Comparison of ENCODE assay signal across 7 mouse cellular contexts in the genomic region with DNA sequence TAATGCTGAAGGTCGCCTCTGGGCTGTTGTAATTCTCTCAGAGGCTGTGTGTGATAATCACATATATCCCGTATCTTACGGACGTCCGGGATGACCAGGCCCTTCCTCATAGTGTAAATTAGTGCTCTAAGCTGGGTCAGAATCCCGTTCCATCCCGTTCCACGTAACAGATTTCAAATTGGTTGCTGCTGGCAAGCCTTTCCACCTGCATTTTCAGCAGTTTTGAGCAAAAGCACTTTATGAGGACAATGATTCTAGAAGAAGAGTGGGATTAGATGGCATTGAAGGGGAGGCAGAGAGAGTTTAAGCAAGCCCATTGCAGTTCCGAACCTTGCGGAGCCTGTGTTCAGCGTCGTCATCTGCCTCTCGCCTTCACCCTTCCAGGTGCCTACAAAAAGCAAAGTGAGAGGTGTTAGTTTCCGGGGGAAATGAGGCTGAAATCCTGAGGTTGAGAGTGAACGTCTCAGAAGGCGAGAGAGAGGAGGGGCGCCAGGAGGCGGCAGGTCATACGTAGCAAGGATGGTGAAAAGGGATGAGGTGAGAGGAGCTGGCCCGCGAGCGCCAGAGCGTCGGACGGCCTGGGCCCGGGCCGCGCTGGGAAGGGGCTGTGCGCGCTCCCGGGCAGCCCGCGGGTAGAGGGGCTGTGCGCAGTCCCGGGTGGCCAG. TPM values are rescaled to one million over a fixed set of nuclear protein-coding genes. Genes with fewer than 3 reads are reported as not detected.
DNase-seq lines count a peak whose midpoint lies in the region; ATAC-seq and TF ChIP-seq lines count a peak whose summit lies in the region.

No protein-coding gene starts in this region.

- no peaks in the 10 kb centered on the region for H3K27me3 ChIP-seq in lung, embryonic 14.5 days (ENCODE audit: insufficient read depth, low read length)
- H3K27me3 ChIP-seq in intestine, embryonic 14.5 days (replicated peaks; ENCODE audit: control insufficient read depth, insufficient read depth, low read length), result no peaks in the 10 kb centered on the region

- H3K36me3 ChIP-seq in lung, embryonic 14.5 days (ENCODE audit: insufficient read depth), result peaks cover 7% of the 10 kb centered on the region; the same call in 1 of the 2 replicates
- peaks cover 10% of the 10 kb centered on the region; the same call in 1 of the 2 replicates for H3K36me3 ChIP-seq in intestine, embryonic 14.5 days (ENCODE audit: control insufficient read depth, insufficient read depth, low read length)

- H3K4me3 ChIP-seq in lung, embryonic 14.5 days (ENCODE audit: low read depth, low read length), result peak overlapping the region; percentile 61
- H3K4me3 ChIP-seq in intestine, embryonic 14.5 days (ENCODE audit: low read depth, low read length), result peak overlapping the region; percentile 70

- no peaks in the 10 kb centered on the region for H3K4me1 ChIP-seq in lung, embryonic 14.5 days (ENCODE audit: insufficient read depth)
- peaks cover 5% of the 10 kb centered on the region; the same call in 1 of the 2 replicates for H3K4me1 ChIP-seq in intestine, embryonic 14.5 days (replicated peaks; ENCODE audit: control insufficient read depth, insufficient read depth, low read length)

- TF ChIP-seq CTCF in lung, embryonic 14.5 days (IDR thresholded peaks at IDR 0.05; ENCODE audit: low read depth), result no peak

- peak overlapping the region; percentile 71 for H3K9ac ChIP-seq in lung, embryonic 14.5 days
- peak overlapping the region; percentile 83 for H3K9ac ChIP-seq in intestine, embryonic 14.5 days (ENCODE audit: low read length)

- 1% methylated on average over 29 of the region's 35 CpGs for WGBS in lung, embryonic 14.5 days
- 1% methylated on average over 35 of the region's 35 CpGs for WGBS in intestine, embryonic 14.5 days

- no peaks in the 10 kb centered on the region for H3K9me3 ChIP-seq in lung, embryonic 14.5 days (ENCODE audit: low read depth, low read length)
- no peaks in the 10 kb centered on the region for H3K9me3 ChIP-seq in intestine, embryonic 14.5 days (ENCODE audit: control insufficient read depth, low read length)

- H3K4me2 ChIP-seq in lung, embryonic 14.5 days, result peak overlapping the region; percentile 79
- H3K4me2 ChIP-seq in intestine, embryonic 14.5 days (ENCODE audit: low read length), result peak overlapping the region; percentile 84

- peak overlapping the region; percentile 85 for H3K27ac ChIP-seq in lung, embryonic 14.5 days (ENCODE audit: low read depth)
- peak overlapping the region; percentile 81 for H3K27ac ChIP-seq in intestine, embryonic 14.5 days (ENCODE audit: low read depth)

- peak; percentile 51 for DNase-seq in lung, embryonic 14.5 days
- DNase-seq in lung, postnatal 4 days, result no peak
- DNase-seq in R1 (ENCODE audit: low read depth, low spot score), result peak; percentile 81
- peak; percentile 22 for DNase-seq in fibroblast of lung, adult 2 months (ENCODE audit: low read depth)
- DNase-seq in intestine, embryonic 14.5 days (ENCODE audit: low spot score), result no peak
- no peak for DNase-seq in cerebellum, adult 11-12 months

- no peak; the same call in 1 of the 2 replicates for ATAC-seq in lung, embryonic 14.5 days (ENCODE audit: insufficient read depth)
- ATAC-seq in intestine, embryonic 14.5 days (replicated peaks; ENCODE audit: low FRiP score, low TSS enrichment, low read depth), result peak; percentile 83; the same call in 1 of the 2 replicates
- 0 out of 2 replicates have a peak, but pooled peaks have one; percentile 15 for ATAC-seq in monocyte, adult 5-6 weeks (replicated peaks; ENCODE audit: insufficient number of reproducible peaks, low FRiP score, low TSS enrichment, poor library complexity, severe bottlenecking)

RNA-seq across cellular contexts. Expression of a gene that starts 0.5 kb away (rescaled TPM):
- 19.3 and 19.8 TPM in 2 replicates for polyA plus RNA-seq in lung, embryonic 14.5 days (2014; fragmentation: Nextera tagmentation; extraction: Ambion mirVana)
- 16.8 and 17.8 TPM in 2 replicates for polyA plus RNA-seq in intestine, embryonic 14.5 days (2014; fragmentation: Nextera tagmentation; extraction: Ambion mirVana)
- total RNA-seq in monocyte, adult 5-6 weeks (2017), result 16.8 to 28.8 TPM (median 20.6 TPM) in 3 replicates

RNA-seq across cellular contexts. Expression of a gene that starts 35.8 kb away (rescaled TPM):
- polyA plus RNA-seq in lung, embryonic 14.5 days (2014; fragmentation: Nextera tagmentation; extraction: Ambion mirVana), result 71.6 and 77.8 TPM in 2 replicates
- 65.0 and 66.8 TPM in 2 replicates for polyA plus RNA-seq in intestine, embryonic 14.5 days (2014; fragmentation: Nextera tagmentation; extraction: Ambion mirVana)
- 186 to 334 TPM (median 275 TPM) in 3 replicates for total RNA-seq in monocyte, adult 5-6 weeks (2017)

RNA-seq across cellular contexts. Expression of a gene that starts 36.3 kb away (rescaled TPM):
- 46.1 and 49.3 TPM in 2 replicates for polyA plus RNA-seq in lung, embryonic 14.5 days (2014; fragmentation: Nextera tagmentation; extraction: Ambion mirVana)
- polyA plus RNA-seq in intestine, embryonic 14.5 days (2014; fragmentation: Nextera tagmentation; extraction: Ambion mirVana), result 59.9 and 69.9 TPM in 2 replicates
- total RNA-seq in monocyte, adult 5-6 weeks (2017), result 24.2 to 28.4 TPM (median 24.6 TPM) in 3 replicates

RNA-seq across cellular contexts. Expression of a gene that starts 55.5 kb away (rescaled TPM):
- 74.7 and 77.4 TPM in 2 replicates for polyA plus RNA-seq in lung, embryonic 14.5 days (2014; fragmentation: Nextera tagmentation; extraction: Ambion mirVana)
- polyA plus RNA-seq in intestine, embryonic 14.5 days (2014; fragmentation: Nextera tagmentation; extraction: Ambion mirVana), result 71.1 and 79.3 TPM in 2 replicates
- 28.5 to 36.4 TPM (median 35.7 TPM) in 3 replicates for total RNA-seq in monocyte, adult 5-6 weeks (2017)

Comparison
In these comparisons a context has a peak if more than half of its experiments do, and no peak if none do; other contexts are left out.
1. DNase-seq: peak in lung, embryonic 14.5 days (single experiment), R1 (single experiment) and fibroblast of lung, adult 2 months (single experiment); none in lung, postnatal 4 days (0 of 2), intestine, embryonic 14.5 days (single experiment) and cerebellum, adult 11-12 months (single experiment).